Mouse (Mus musculus): ENCODE data around the gene Lhpp. TPM values are rescaled to one million over a fixed set of nuclear protein-coding genes. Genes with fewer than 3 reads are reported as not detected.

Gene Lhpp
- total and polyA plus RNA-seq, 2 experiments from 2014 or later = 42.5 to 53.3 TPM

DNA sequence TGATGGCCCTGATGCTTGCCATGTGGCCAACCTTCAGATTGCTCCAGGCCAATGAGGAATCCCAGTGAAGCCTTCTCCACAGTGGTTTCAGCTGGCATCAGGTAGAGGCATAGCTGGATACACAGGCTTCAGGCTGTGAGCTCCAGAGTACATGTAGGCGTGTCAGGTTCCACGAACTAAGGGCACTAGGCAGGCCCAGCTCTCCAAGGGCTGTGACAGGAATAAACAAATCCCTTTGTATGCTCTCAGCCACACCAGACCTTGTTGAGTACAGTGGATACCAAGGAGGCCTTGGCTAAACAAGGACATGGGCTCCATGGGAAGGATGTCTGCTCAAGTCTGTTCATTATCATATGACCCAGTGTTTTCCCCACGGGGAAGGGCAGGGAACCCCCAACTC is 91.0 kb downstream of the Lhpp start:
- no peak for DNase-seq (ENCODE audit: low spot score)
- H3K9ac ChIP-seq (replicated peaks; ENCODE audit: low read length) = no peak overlapping the region
- H3K4me1 ChIP-seq (ENCODE audit: insufficient read depth, low read length) = no peaks in the 10 kb centered on the region
- ATAC-seq = no peak
- H3K9me3 ChIP-seq (ENCODE audit: low read length) = no peaks in the 10 kb centered on the region
- no peak overlapping the region for H3K27ac ChIP-seq
- H3K4me3 ChIP-seq (ENCODE audit: low read length) = no peak overlapping the region
- H3K27me3 ChIP-seq (ENCODE audit: insufficient read depth, low read length) = no peaks in the 10 kb centered on the region
- no peaks in the 10 kb centered on the region for H3K36me3 ChIP-seq (ENCODE audit: insufficient read depth, low read length)
- TF ChIP-seq CTCF (IDR thresholded peaks at IDR 0.05; ENCODE audit: low read depth) = no peak
- no peak overlapping the region for H3K4me2 ChIP-seq (ENCODE audit: low read depth, low read length)
- whole genome bisulfite sequencing = 89% methylated on average over 3 of the region's 3 CpGs

DNA sequence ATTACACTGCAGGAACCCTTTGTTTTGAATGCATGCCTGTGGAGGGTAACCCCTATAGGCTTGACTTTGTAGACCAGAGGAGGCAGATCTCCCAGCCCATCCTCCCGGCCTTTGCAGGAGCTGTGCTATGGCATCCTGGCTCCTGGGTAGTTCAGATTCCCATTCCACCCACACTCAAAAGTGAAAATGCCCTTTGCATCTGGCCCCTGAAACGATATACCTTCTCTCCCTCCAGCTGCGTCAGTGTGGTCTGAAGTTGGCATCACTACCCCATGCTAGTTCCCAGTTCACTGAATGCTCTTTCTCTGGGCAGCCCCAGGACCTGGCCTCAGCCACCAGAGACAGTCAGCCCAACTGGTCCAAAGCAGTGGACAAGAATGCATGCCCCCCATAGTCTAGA is 91.6 kb downstream of the Lhpp start:
- no peak overlapping the region for H3K9ac ChIP-seq (replicated peaks; ENCODE audit: low read length)
- DNase-seq (ENCODE audit: low spot score) = no peak
- H3K27me3 ChIP-seq (ENCODE audit: insufficient read depth, low read length) = no peaks in the 10 kb centered on the region
- no peaks in the 10 kb centered on the region for H3K4me1 ChIP-seq (ENCODE audit: insufficient read depth, low read length)
- no peaks in the 10 kb centered on the region for H3K9me3 ChIP-seq (ENCODE audit: low read length)
- no peak overlapping the region for H3K4me2 ChIP-seq (ENCODE audit: low read depth, low read length)
- no peak overlapping the region for H3K27ac ChIP-seq
- WGBS = 86% methylated on average over 3 of the region's 3 CpGs
- H3K4me3 ChIP-seq (ENCODE audit: low read length) = no peak overlapping the region
- no peaks in the 10 kb centered on the region for H3K36me3 ChIP-seq (ENCODE audit: insufficient read depth, low read length)
- no peak for ATAC-seq
- no peak for TF ChIP-seq CTCF (IDR thresholded peaks at IDR 0.05; ENCODE audit: low read depth)

DNA sequence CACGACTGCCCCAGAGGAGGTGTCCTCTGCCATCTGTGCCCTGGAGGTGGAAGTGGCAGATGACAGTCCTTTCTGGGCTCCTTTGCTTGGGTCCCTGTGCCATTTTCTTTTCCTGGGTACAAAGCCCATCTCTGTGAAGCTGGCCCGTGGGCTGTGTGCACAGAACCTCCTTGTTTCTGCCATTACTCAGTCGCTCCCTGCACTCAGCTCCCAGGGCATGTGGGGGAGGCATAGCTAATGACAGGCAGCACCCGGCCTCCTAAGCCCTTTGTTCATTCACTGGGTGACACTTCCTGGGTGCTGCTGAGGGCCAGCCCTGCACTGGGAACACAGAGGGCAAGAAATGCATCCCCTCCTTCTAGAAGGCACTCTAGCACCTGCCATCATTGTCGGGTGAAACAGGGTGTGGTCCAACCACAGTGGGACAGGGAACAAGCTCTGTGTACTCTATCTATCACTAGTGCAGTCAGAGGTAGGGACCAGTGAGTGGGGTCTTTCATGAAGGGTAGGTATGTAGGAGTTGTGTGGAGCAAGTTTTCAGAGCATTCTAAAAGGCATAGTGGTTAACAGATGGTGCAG is 92.1 kb downstream of the Lhpp start:
- ATAC-seq = no peak
- Histone ChIP-seq H3K9ac (replicated peaks; ENCODE audit: low read length) (no peak overlapping the region), H3K4me2 (ENCODE audit: low read depth, low read length) (no peak overlapping the region), H3K4me1 (ENCODE audit: insufficient read depth, low read length) (no peaks in the 10 kb centered on the region), H3K36me3 (ENCODE audit: insufficient read depth, low read length) (no peaks in the 10 kb centered on the region), H3K9me3 (ENCODE audit: low read length) (no peaks in the 10 kb centered on the region), H3K27me3 (ENCODE audit: insufficient read depth, low read length) (no peaks in the 10 kb centered on the region), H3K4me3 (ENCODE audit: low read length) (no peak overlapping the region), H3K27ac (no peak overlapping the region)
- no peak for DNase-seq (ENCODE audit: low spot score)
- 72% methylated on average over 5 of the region's 5 CpGs for WGBS
- no peak for TF ChIP-seq CTCF (IDR thresholded peaks at IDR 0.05; ENCODE audit: low read depth)

DNA sequence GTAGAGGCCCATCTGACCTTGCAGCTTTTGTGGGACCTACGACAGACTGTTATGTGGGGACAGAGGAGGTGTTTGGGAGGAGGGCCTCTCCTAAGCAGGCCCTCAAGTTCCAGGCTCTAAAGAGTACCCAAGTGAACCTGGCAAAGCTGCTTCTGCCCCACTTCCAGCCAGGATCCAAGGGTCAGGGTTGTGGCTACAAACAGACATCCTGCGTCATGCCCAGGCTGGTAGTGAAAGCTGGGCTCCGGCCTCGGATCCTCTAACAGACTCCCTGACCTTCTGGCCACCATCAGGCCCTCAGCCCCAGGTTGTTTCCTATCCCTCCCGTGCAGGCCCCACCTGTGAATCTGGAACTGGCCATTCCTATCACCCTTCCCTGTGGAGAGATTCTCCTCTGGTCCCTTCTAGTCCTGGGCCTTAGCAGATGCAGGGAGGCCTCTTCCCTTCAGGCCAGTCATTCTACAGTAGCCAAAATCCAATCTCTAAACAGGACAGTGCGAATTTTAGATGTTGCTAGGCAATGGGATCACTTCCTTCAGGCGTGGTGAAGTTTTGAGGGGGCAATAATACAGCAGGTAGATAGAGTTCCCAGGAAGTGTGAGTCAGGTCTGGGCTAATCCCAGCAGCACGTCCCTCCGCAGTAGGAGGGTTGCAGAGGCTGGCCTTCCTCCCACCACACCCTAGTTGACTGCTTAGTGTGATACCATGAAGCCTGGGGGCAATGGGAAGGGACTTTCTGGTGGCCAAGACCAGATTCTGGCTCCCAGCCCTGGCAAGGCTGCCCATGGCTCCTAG is 93.3 kb downstream of the Lhpp start:
- 89% methylated on average over 9 of the region's 9 CpGs for WGBS
- no peak for DNase-seq (ENCODE audit: low spot score)
- H3K27me3 ChIP-seq (ENCODE audit: insufficient read depth, low read length) = no peaks in the 10 kb centered on the region
- no peak for ATAC-seq
- no peaks in the 10 kb centered on the region for H3K9me3 ChIP-seq (ENCODE audit: low read length)
- no peak overlapping the region for H3K9ac ChIP-seq (replicated peaks; ENCODE audit: low read length)
- no peak overlapping the region for H3K4me3 ChIP-seq (ENCODE audit: low read length)
- H3K4me1 ChIP-seq (ENCODE audit: insufficient read depth, low read length) = no peaks in the 10 kb centered on the region
- TF ChIP-seq CTCF (IDR thresholded peaks at IDR 0.05; ENCODE audit: low read depth) = no peak
- no peak overlapping the region for H3K4me2 ChIP-seq (ENCODE audit: low read depth, low read length)
- no peaks in the 10 kb centered on the region for H3K36me3 ChIP-seq (ENCODE audit: insufficient read depth, low read length)
- H3K27ac ChIP-seq = no peak overlapping the region

DNA sequence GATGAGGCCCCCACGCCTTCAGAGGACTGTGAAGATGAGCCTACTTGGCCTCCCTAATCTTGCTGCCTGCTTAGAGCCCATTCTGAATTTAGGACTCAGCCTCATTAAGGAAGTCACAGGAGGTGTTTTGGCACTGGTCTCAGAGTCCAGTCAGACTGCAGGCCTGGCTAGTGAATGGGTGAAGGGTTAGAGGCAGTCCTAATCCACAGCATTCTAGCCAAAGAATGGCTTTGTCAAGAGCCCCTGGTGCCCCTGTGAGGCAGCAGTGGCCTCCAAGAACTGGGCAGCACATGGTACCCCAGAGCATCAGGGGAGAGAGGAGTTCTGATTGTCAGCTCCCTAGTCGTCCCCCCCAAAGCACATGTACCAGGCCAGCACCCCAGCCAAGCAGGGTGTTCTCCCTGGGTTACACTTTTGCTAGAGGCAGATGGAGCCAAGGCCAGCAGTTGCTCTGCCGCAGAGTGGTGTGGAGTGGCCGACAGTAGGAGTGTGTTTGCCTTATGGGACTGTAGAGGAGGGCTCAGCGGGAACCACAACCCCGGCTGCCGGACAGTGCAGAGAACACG is 94.0 kb downstream of the Lhpp start:
- Histone ChIP-seq H3K9me3 (ENCODE audit: low read length) (no peaks in the 10 kb centered on the region), H3K4me3 (ENCODE audit: low read length) (no peak overlapping the region), H3K36me3 (ENCODE audit: insufficient read depth, low read length) (no peaks in the 10 kb centered on the region), H3K9ac (replicated peaks; ENCODE audit: low read length) (no peak overlapping the region), H3K27me3 (ENCODE audit: insufficient read depth, low read length) (no peaks in the 10 kb centered on the region), H3K4me1 (ENCODE audit: insufficient read depth, low read length) (no peaks in the 10 kb centered on the region), H3K27ac (no peak overlapping the region), H3K4me2 (ENCODE audit: low read depth, low read length) (no peak overlapping the region)
- TF ChIP-seq CTCF (IDR thresholded peaks at IDR 0.05; ENCODE audit: low read depth) = no peak
- DNase-seq (ENCODE audit: low spot score) = no peak
- WGBS = 72% methylated on average over 8 of the region's 8 CpGs
- no peak for ATAC-seq

DNA sequence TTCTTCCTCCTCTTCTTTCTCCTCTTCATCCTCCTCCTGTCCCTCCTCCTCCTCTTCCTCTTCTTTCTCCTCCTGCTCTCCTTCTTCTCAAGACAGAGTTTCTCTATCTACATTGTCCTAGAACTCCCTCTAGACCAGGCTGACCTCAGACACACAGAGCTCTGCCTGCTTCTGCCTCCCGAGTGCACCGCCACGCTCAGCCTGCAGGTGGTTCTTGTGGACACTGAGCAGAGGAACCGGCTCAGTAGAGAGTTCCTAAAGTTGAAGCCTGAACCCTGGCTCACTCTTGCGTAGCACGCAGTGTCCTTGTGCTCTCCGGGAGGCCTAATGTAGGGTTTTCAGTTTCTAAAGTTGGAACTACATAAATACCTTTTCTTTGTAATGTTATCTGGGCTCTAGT is 94.7 kb downstream of the Lhpp start:
- Histone ChIP-seq H3K4me2 (ENCODE audit: low read depth, low read length) (no peak overlapping the region), H3K4me1 (ENCODE audit: insufficient read depth, low read length) (no peaks in the 10 kb centered on the region), H3K9ac (replicated peaks; ENCODE audit: low read length) (no peak overlapping the region), H3K9me3 (ENCODE audit: low read length) (no peaks in the 10 kb centered on the region), H3K27ac (no peak overlapping the region), H3K27me3 (ENCODE audit: insufficient read depth, low read length) (no peaks in the 10 kb centered on the region), H3K36me3 (ENCODE audit: insufficient read depth, low read length) (no peaks in the 10 kb centered on the region), H3K4me3 (ENCODE audit: low read length) (no peak overlapping the region)
- DNase-seq (ENCODE audit: low spot score) (no peak), ATAC-seq (no peak)
- 91% methylated on average over 7 of the region's 7 CpGs for WGBS
- TF ChIP-seq CTCF (IDR thresholded peaks at IDR 0.05; ENCODE audit: low read depth) = peak; percentile 32

DNA sequence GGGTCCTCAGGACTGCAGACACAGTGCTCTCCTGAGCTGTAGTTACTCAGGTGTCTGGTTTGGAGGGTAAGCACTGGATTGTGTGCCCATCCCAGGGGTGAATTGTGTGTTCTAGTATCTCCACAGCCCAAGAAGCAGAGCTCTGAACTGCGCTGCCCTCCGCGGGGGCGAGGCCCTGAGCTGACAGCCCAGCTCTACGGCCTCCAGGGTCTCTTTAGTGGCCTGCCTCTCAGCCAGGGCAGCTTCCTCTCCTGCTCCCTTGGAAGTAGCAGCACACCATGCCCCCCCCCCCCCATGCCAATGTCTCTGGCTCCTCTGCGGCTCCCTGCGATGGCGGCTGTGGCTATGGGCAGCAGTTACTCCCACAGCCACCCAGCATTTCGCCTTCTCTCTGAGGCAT is 101.1 kb downstream of the Lhpp start:
- DNase-seq (ENCODE audit: low spot score) (no peak), ATAC-seq (no peak)
- H3K9ac ChIP-seq (replicated peaks; ENCODE audit: low read length) = 0 out of 2 replicates have a peak overlapping the region, but pooled peaks have one; percentile 21
- H3K36me3 ChIP-seq (ENCODE audit: insufficient read depth, low read length) = no peaks in the 10 kb centered on the region
- peaks cover 19% of the 10 kb centered on the region for H3K4me1 ChIP-seq (ENCODE audit: insufficient read depth, low read length)
- no peak for TF ChIP-seq CTCF (IDR thresholded peaks at IDR 0.05; ENCODE audit: low read depth)
- H3K27ac ChIP-seq = peak overlapping the region; percentile 49; the same call in 1 of the 2 replicates
- H3K4me2 ChIP-seq (ENCODE audit: low read depth, low read length) = no peak overlapping the region
- 72% methylated on average over 9 of the region's 9 CpGs for WGBS
- no peak overlapping the region for H3K4me3 ChIP-seq (ENCODE audit: low read length)
- no peaks in the 10 kb centered on the region for H3K9me3 ChIP-seq (ENCODE audit: low read length)
- H3K27me3 ChIP-seq (ENCODE audit: insufficient read depth, low read length) = no peaks in the 10 kb centered on the region

Data from hindbrain, postnatal 0 days (tissue).